Mouse (Mus musculus): ENCODE data around the gene Ano1.

DNA sequence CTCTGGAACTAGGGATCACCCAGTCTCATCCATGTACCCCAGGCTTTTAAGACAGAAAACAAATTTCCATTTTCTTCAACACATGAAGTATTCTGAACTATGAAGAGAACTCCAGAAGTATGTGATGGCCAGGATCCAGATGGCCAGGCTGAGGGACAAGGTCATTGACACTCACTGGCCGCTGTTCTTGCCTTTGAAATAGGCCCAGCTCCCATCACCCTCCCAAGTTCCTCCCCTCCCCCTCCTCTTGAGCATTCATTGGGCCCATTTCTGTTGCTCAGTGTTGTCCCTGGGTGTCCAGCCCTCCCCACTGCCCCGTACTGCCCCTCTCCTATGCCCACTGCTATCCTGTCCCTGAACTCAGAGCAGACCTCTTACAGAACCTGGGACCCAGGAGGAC, 2.9 kb upstream of the Ano1 start:
- no peak for TF ChIP-seq FLI1 (IDR thresholded peaks at IDR 0.05; ENCODE audit: low read length)
- TF ChIP-seq GATA1 (IDR thresholded peaks at IDR 0.05; ENCODE audit: borderline replicate concordance, low read length), result no peak
